13 mouse cellular contexts compared by ENCODE assay signal in genomic region chr10:66142413-66142812, GRCm38 (mm10).
"Had no signal": no experiment of that assay in that cellular context is flagged by ENCODE, and none has a peak within 500 bp of the region (broad histone marks: within the 10 kb centered on the region; RNA-seq: fewer than 3 reads in every experiment).

No protein-coding gene starts in this region.

- H3K4me1 ChIP-seq: limb, embryonic 15.5 days; liver, embryonic 12.5 days; midbrain, embryonic 10.5 days; neural tube, embryonic 15.5 days had no signal

- H3K36me3 ChIP-seq: limb, embryonic 15.5 days; liver, embryonic 12.5 days; midbrain, embryonic 10.5 days; neural tube, embryonic 15.5 days had no signal

- DNase-seq: lung, embryonic 14.5 days; lung, postnatal 10 days; lung, postnatal 4 days; midbrain, embryonic 14.5 days; right cerebral cortex, adult 18-20 months; right cerebral cortex, postnatal 25 days; thymus, postnatal 4 days had no signal

- H3K9ac ChIP-seq: limb, embryonic 15.5 days; liver, embryonic 12.5 days; lung, embryonic 14.5 days; neural tube, embryonic 15.5 days had no signal

- H3K4me2 ChIP-seq: limb, embryonic 15.5 days; liver, embryonic 12.5 days; lung, embryonic 14.5 days; neural tube, embryonic 15.5 days had no signal

- H3K4me3 ChIP-seq: left cerebral cortex, adult 2 months; limb, embryonic 15.5 days; liver, embryonic 12.5 days; midbrain, embryonic 10.5 days; myocyte; neural tube, embryonic 15.5 days had no signal

- H3K9me3 ChIP-seq: limb, embryonic 15.5 days; liver, embryonic 12.5 days; midbrain, embryonic 10.5 days; neural tube, embryonic 15.5 days had no signal

- H3K27me3 ChIP-seq: limb, embryonic 15.5 days; liver, embryonic 12.5 days; neural tube, embryonic 15.5 days had no signal

- ATAC-seq: liver, embryonic 12.5 days had no signal

- H3K27ac ChIP-seq: left cerebral cortex, adult 2 months; limb, embryonic 15.5 days; liver, embryonic 12.5 days; midbrain, embryonic 10.5 days; neural tube, embryonic 15.5 days had no signal
